Mouse (Mus musculus) olfactory bulb, adult 2 months (tissue): ENCODE results near the gene Tnfrsf1b. TPM values are rescaled to one million over a fixed set of nuclear protein-coding genes. Genes with fewer than 3 reads are reported as not detected.

Source experiments
- H3K27ac ChIP-seq: fragments of 200-500 bp; 2 replicates; pipeline ENCODE4 v1.5.1; 2012; ENCODE audit warnings: low read depth, low read length; ENCODE audit not compliant: insufficient read depth
- H3K4me1 ChIP-seq: fragments of 200-500 bp; 2 replicates; pipeline ENCODE4 v1.6.1; 2012; ENCODE audit warnings: low read length; ENCODE audit not compliant: control insufficient read depth, insufficient read depth
- H3K4me3 ChIP-seq: fragments of 200-500 bp; 2 replicates; pipeline ENCODE4 v1.5.1; 2012; ENCODE audit warnings: mild to moderate bottlenecking, low read depth, low read length, moderate library complexity; ENCODE audit not compliant: insufficient read depth
- CTCF ChIP-seq: fragments of 200-500 bp; IDR thresholded peaks from 2 replicates; pipeline ENCODE4 v1.5.1; 2012; ENCODE audit warnings: low read depth, mild to moderate bottlenecking, low read length, moderate library complexity; ENCODE audit not compliant: insufficient read depth
- POLR2A ChIP-seq: fragments of 200-500 bp; IDR thresholded peaks from 2 replicates; pipeline ENCODE4 v1.6.1; 2012; ENCODE audit warnings: mild to moderate bottlenecking, low read depth, low read length, moderate library complexity; ENCODE audit not compliant: insufficient read depth
- WGBS: fragments of 180-500 bp; shearing (Covaris S2); methylation state at CpG from one replicate; pipeline ENCODE4 v1.1.7; 2018; 5-methylcytosine and 5-hydroxymethylcytosine counted together
- polyA plus RNA-seq: library from polyadenylated mRNA; stranded (reverse); fragments of >200 nt; gene quantifications from 2 replicates; pipeline ENCODE4 v1.2.4, GENCODE M21; 2012; ENCODE audit warnings: low replicate concordance; ENCODE audit not compliant: missing spikeins, insufficient read depth, insufficient read length

Tnfrsf1b gene
- polyA plus RNA-seq, 1 experiment = not detected

- WGBS = 38% methylated on average over 3 of the region's 3 CpGs
- TF ChIP-seq CTCF (no peak), POLR2A (no peak)
- H3K27ac ChIP-seq = no peak overlapping the region
- no peaks in the 10 kb centered on the region for H3K4me1 ChIP-seq
- no peak overlapping the region for H3K4me3 ChIP-seq
These were observed 45.2 kb downstream of the Tnfrsf1b start for GRCm38 (mm10) chr4:145201424-145201823.

DNA sequence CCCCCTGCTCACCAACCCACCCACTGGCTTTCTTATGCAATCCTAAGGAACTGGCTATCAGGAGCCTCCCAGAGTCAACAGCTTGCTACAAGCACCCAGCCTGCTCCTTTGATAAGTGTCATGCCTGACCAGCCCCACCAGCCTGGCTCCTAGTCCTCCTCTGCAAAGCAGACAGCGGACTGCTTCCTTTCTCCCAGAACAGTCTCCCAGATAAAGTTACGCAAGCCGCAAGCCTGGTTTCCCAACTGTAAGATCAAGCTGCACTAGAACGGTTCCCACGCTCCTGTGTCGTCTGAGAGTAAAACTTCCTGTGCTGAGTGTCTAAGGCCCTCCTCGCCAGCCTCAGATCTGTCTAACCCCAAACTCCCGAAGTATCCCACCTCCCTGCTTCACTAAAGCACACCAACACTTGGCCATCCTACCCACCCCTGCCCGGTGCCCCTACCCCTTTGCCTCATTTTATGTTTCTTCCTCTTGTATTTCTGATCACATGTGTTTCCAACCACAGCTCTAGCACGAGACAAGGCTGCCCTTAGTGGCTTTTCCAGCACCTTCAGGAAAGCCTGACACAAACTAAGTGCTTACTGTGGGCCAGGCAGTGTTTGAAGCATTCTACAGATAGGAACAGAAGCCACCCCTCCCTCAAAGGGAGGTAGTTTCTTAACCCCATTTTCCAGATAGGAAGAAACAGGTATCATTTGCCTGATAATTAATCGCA is 46.5 kb downstream of the Tnfrsf1b start:
- no peak overlapping the region for H3K27ac ChIP-seq
- H3K4me1 ChIP-seq = no peaks in the 10 kb centered on the region
- no peak for TF ChIP-seq POLR2A
- TF ChIP-seq CTCF = no peak
- 47% methylated on average over 11 of the region's 11 CpGs for WGBS
- no peak overlapping the region for H3K4me3 ChIP-seq

DNA sequence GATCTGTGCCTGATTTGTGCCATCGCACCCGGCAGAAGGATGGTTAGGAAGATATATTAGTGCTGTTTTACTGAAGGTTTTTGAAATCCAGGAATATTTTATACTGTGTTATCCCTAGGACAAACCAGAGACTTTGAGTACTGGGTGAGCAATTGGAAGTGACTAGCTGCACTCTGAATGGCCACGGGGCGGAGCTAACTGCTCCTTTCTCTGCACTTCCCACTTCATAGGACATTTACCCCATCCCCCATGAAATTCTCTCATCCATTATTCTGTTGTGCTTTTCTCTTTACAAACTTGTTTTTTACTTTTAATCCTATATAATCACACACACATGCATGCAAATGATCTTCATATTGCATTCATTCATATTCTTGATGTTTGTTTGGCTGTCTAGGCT is 50.1 kb downstream of the Tnfrsf1b start:
- no peak overlapping the region for H3K27ac ChIP-seq
- WGBS = 81% methylated on average over 4 of the region's 4 CpGs
- H3K4me1 ChIP-seq = peaks cover 3% of the 10 kb centered on the region; the same call in 1 of the 2 replicates
- no peak overlapping the region for H3K4me3 ChIP-seq
- TF ChIP-seq CTCF = no peak
- no peak for TF ChIP-seq POLR2A

DNA sequence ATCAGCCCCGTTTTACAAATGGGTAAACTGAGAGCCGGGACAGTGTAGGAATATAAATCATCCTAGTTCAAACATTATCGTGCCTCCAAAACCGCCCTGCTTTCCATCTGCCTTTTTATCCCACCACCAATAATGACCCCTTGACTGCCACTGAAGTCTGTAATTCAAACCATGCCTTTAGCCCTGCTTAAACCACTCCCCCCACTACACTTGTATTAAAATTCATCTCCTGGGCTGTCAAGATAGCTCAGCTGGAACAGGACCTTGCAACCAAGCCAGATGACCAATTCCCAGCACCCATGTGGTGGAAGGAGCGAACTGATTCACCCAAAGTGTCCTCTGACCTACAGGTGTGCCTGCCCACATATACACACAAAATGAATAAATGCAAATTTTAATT is 51.5 kb downstream of the Tnfrsf1b start:
- Histone ChIP-seq H3K27ac (no peak overlapping the region), H3K4me3 (no peak overlapping the region; the same call in 1 of the 2 replicates), H3K4me1 (peaks cover 3% of the 10 kb centered on the region; the same call in 1 of the 2 replicates)
- 20% methylated on average over 5 of the region's 5 CpGs for WGBS
- TF ChIP-seq CTCF = no peak
- no peak for TF ChIP-seq POLR2A

DNA sequence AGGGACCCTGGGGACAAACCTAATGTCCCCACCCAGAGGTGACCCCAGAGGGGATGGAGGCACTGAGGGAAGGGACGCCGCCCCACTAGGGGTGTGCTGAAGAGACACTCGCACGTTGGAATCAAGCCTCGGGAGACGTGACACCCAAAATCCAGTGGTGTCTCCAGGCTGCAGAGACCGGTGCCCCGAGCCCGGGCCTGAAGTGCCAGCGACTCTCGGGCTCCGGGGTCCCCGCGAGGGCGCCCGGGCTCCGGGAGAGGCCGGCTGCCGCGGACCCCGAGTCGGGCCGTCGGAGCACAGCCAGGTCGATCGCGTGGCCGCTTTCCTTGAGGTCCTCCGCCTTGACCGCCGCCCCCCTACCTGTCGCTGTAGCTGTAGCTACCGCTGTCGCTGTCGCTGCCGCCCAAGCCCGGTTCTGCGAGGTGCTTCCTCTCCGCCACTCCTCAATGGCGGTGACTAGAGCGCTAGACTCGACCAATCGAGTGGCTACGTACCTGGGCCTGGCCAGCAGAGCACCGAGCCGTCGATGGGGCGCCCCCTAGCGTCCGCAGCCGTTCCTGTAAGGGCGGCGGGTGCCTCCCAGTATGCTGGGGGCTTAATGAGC is 52.0 kb downstream of the Tnfrsf1b start, which contains the start of gene Vps13d:
Gene Vps13d, minus strand, starts transcription at position 447 of the 604 bp plus-strand sequence.
- TF ChIP-seq POLR2A = peak; percentile 66
- TF ChIP-seq CTCF = peak; percentile 98
- peaks cover 3% of the 10 kb centered on the region; the same call in 1 of the 2 replicates for H3K4me1 ChIP-seq
- WGBS = under 1% methylated on average over 53 of the region's 53 CpGs
- H3K4me3 ChIP-seq = peak within 1 kb of the TSS; percentile 87
- H3K27ac ChIP-seq = peak within 1 kb of the TSS; percentile 66; the same call in 1 of the 2 replicates

GRCm38 (mm10) chr4:145193991-145194511 is 52.6 kb downstream of the Tnfrsf1b start:
- Histone ChIP-seq H3K27ac (no peak overlapping the region), H3K4me1 (peaks cover 3% of the 10 kb centered on the region; the same call in 1 of the 2 replicates), H3K4me3 (peak overlapping the region; percentile 87)
- TF ChIP-seq CTCF = no peak
- TF ChIP-seq POLR2A = no peak
- WGBS = under 1% methylated on average over 10 of the region's 10 CpGs

- 28% methylated on average over 3 of the region's 3 CpGs for WGBS
- TF ChIP-seq CTCF (no peak), POLR2A (no peak)
- H3K4me3 ChIP-seq = no peak overlapping the region
- no peak overlapping the region for H3K27ac ChIP-seq
- H3K4me1 ChIP-seq = peaks cover 3% of the 10 kb centered on the region; the same call in 1 of the 2 replicates
These were observed 53.3 kb downstream of the Tnfrsf1b start for GRCm38 (mm10) chr4:145193406-145193805.

- H3K4me1 ChIP-seq = peaks cover 3% of the 10 kb centered on the region; the same call in 1 of the 2 replicates
- H3K27ac ChIP-seq = no peak overlapping the region
- no peak overlapping the region for H3K4me3 ChIP-seq
- TF ChIP-seq CTCF (no peak), POLR2A (no peak)
These were observed 54.0 kb downstream of the Tnfrsf1b start for GRCm38 (mm10) chr4:145192686-145193085.

- Histone ChIP-seq H3K4me3 (no peak overlapping the region), H3K27ac (no peak overlapping the region), H3K4me1 (peaks cover 3% of the 10 kb centered on the region; the same call in 1 of the 2 replicates)
- TF ChIP-seq POLR2A (no peak), CTCF (no peak)
These were observed 58.1 kb downstream of the Tnfrsf1b start for GRCm38 (mm10) chr4:145188561-145188960.
